Mouse (Mus musculus) testis, adult 2 months (tissue): ENCODE data around the gene Capzb.

ENCODE experiments used
- CTCF ChIP-seq: fragments of 200-500 bp; IDR thresholded peaks from 2 replicates; pipeline ENCODE4 v1.5.1; 2012; ENCODE audit warnings: low read depth, mild to moderate bottlenecking, inconsistent platforms, low read length, moderate library complexity; ENCODE audit not compliant: control insufficient read depth, insufficient read depth, insufficient replicate concordance
- POLR2A ChIP-seq: fragments of 200-500 bp; IDR thresholded peaks from 2 replicates; pipeline ENCODE4 v1.6.1; 2012; ENCODE audit warnings: low read depth, mild to moderate bottlenecking, inconsistent platforms, low read length, moderate library complexity; ENCODE audit not compliant: control insufficient read depth

DNA sequence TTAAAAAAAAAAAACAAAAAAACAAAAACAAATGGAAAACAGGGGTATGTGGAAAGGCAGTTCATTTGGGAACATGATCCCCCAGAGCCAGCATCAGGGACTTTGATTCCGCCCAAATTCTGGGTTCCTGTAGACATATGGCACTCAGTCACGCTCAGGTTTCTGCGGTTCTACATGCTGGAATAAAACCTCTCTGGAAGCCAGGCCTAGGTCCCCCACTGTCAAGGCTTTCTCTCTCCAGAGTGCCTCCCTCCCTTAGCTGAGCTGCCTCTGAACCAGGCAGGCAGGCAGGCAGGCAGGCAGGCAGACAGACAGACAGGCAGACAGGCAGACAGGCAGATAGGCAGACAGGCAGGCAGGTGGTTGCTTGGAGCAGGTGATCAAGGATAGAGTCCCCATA is 77.5 kb downstream of the Capzb start:
- no peak for TF ChIP-seq CTCF
- no peak for TF ChIP-seq POLR2A
